Mouse (Mus musculus): ENCODE results near the gene Fn3k. TPM values are rescaled to one million over a fixed set of nuclear protein-coding genes. Genes with fewer than 3 reads are reported as not detected.
A peak's percentile ranks its signal among the peaks of the same experiment; 100 is the strongest.

Gene Fn3k
- polyA plus RNA-seq, 1 experiment from 2014 or later, result 7.4 TPM

- peak within 1 kb of the TSS; percentile 96 for H3K4me2 ChIP-seq
- WGBS, result 2% methylated on average over 28 of the region's 28 CpGs
- ATAC-seq (ENCODE audit: low FRiP score, low read depth), result peak; percentile 100
Observed at GRCm38 (mm10) chr11:121420830-121421552, 13.7 kb upstream of the Fn3k start, which contains the start of gene Fn3krp. TSS of gene Fn3krp (plus strand) at chr11:121421401.

GRCm38 (mm10) chr11:121421553-121422173 lies 13.1 kb upstream of the Fn3k start:
- H3K27ac ChIP-seq (replicated peaks), result peak overlapping the region; percentile 75
- H3K27me3 ChIP-seq, result no peaks in the 10 kb centered on the region
- WGBS, result 2% methylated on average over 28 of the region's 28 CpGs
- peaks cover 13% of the 10 kb centered on the region for H3K4me1 ChIP-seq (replicated peaks)
- ATAC-seq (ENCODE audit: low FRiP score, low read depth), result no peak; the same call in 1 of the 2 replicates
- H3K9ac ChIP-seq, result peak overlapping the region; percentile 77
- H3K4me3 ChIP-seq, result peak overlapping the region; percentile 93
- no peaks in the 10 kb centered on the region for H3K9me3 ChIP-seq
- H3K36me3 ChIP-seq, result no peaks in the 10 kb centered on the region
- peak overlapping the region; percentile 96 for H3K4me2 ChIP-seq

More at GRCm38 (mm10) chr11:121420830-121421552, 13.7 kb upstream of the Fn3k start, which contains the start of gene Fn3krp:
- H3K9me3 ChIP-seq, result no peaks in the 10 kb centered on the region
- H3K9ac ChIP-seq, result peak within 1 kb of the TSS; percentile 77
- no peaks in the 10 kb centered on the region for H3K36me3 ChIP-seq
- H3K4me1 ChIP-seq (replicated peaks), result peaks cover 13% of the 10 kb centered on the region
- H3K27me3 ChIP-seq, result no peaks in the 10 kb centered on the region
- peak within 1 kb of the TSS; percentile 93 for H3K4me3 ChIP-seq
- peak within 1 kb of the TSS; percentile 75 for H3K27ac ChIP-seq (replicated peaks)

- 85% methylated on average over 4 of the region's 4 CpGs for WGBS
- peaks cover 21% of the 10 kb centered on the region for H3K4me1 ChIP-seq (replicated peaks)
- ATAC-seq (ENCODE audit: low FRiP score, low read depth), result no peak
- H3K4me3 ChIP-seq, result no peak overlapping the region
- H3K9ac ChIP-seq, result no peak overlapping the region
- no peak overlapping the region for H3K4me2 ChIP-seq
- H3K9me3 ChIP-seq, result no peaks in the 10 kb centered on the region
- H3K27me3 ChIP-seq, result no peaks in the 10 kb centered on the region
- peaks cover 11% of the 10 kb centered on the region; the same call in 1 of the 2 replicates for H3K36me3 ChIP-seq
- H3K27ac ChIP-seq (replicated peaks), result no peak overlapping the region
Observed at GRCm38 (mm10) chr11:121433397-121433796, 1.3 kb upstream of the Fn3k start.

GRCm38 (mm10) chr11:121437236-121437635 lies 2.5 kb downstream of the Fn3k start:
- no peak for ATAC-seq (ENCODE audit: low FRiP score, low read depth)

GRCm38 (mm10) chr11:121439686-121440292 lies 5.1 kb downstream of the Fn3k start:
- no peaks in the 10 kb centered on the region for H3K27me3 ChIP-seq
- 67% methylated on average over 5 of the region's 5 CpGs for WGBS
- H3K4me1 ChIP-seq (replicated peaks), result peaks cover 10% of the 10 kb centered on the region
- H3K9me3 ChIP-seq, result no peaks in the 10 kb centered on the region
- H3K36me3 ChIP-seq, result no peaks in the 10 kb centered on the region
- ATAC-seq (ENCODE audit: low FRiP score, low read depth), result no peak
- H3K4me3 ChIP-seq, result no peak overlapping the region
- no peak overlapping the region for H3K4me2 ChIP-seq
- no peak overlapping the region for H3K9ac ChIP-seq
- no peak overlapping the region for H3K27ac ChIP-seq (replicated peaks)

More at GRCm38 (mm10) chr11:121437236-121437635, 2.5 kb downstream of the Fn3k start:
- H3K4me2 ChIP-seq, result no peak overlapping the region
- no peak overlapping the region for H3K4me3 ChIP-seq
- H3K27ac ChIP-seq (replicated peaks), result no peak overlapping the region
- WGBS, result 79% methylated on average over 5 of the region's 5 CpGs
- no peaks in the 10 kb centered on the region for H3K27me3 ChIP-seq
- H3K36me3 ChIP-seq, result no peaks in the 10 kb centered on the region
- no peaks in the 10 kb centered on the region for H3K9me3 ChIP-seq
- no peak overlapping the region for H3K9ac ChIP-seq
- H3K4me1 ChIP-seq (replicated peaks), result peaks cover 21% of the 10 kb centered on the region

GRCm38 (mm10) chr11:121441653-121442052 lies 6.9 kb downstream of the Fn3k start:
- Histone ChIP-seq H3K9ac (no peak overlapping the region), H3K27me3 (no peaks in the 10 kb centered on the region), H3K36me3 (no peaks in the 10 kb centered on the region), H3K27ac (replicated peaks) (no peak overlapping the region), H3K4me1 (replicated peaks) (no peaks in the 10 kb centered on the region), H3K9me3 (no peaks in the 10 kb centered on the region), H3K4me3 (no peak overlapping the region), H3K4me2 (no peak overlapping the region)
- ATAC-seq (ENCODE audit: low FRiP score, low read depth), result no peak
- 81% methylated on average over 4 of the region's 4 CpGs for WGBS

- Histone ChIP-seq H3K4me1 (replicated peaks) (no peaks in the 10 kb centered on the region), H3K27ac (replicated peaks) (no peak overlapping the region), H3K9ac (no peak overlapping the region), H3K27me3 (no peaks in the 10 kb centered on the region), H3K4me3 (no peak overlapping the region), H3K9me3 (no peaks in the 10 kb centered on the region), H3K4me2 (no peak overlapping the region), H3K36me3 (no peaks in the 10 kb centered on the region)
- no peak for ATAC-seq (ENCODE audit: low FRiP score, low read depth)
- 58% methylated on average over 2 of the region's 2 CpGs for WGBS
Observed at GRCm38 (mm10) chr11:121442076-121442475, 7.4 kb downstream of the Fn3k start.

GRCm38 (mm10) chr11:121451216-121451726 lies 16.6 kb downstream of the Fn3k start:
- ATAC-seq (ENCODE audit: low FRiP score, low read depth), result no peak
- Histone ChIP-seq H3K9me3 (no peaks in the 10 kb centered on the region), H3K27me3 (no peaks in the 10 kb centered on the region), H3K4me2 (peak overlapping the region; percentile 69), H3K4me1 (replicated peaks) (peaks cover 28% of the 10 kb centered on the region), H3K27ac (replicated peaks) (peak overlapping the region; percentile 84), H3K9ac (peak overlapping the region; percentile 65), H3K36me3 (peaks cover 3% of the 10 kb centered on the region; the same call in 1 of the 2 replicates), H3K4me3 (peak overlapping the region; percentile 71)
- 25% methylated on average over 9 of the region's 9 CpGs for WGBS

- H3K36me3 ChIP-seq, result peaks cover 5% of the 10 kb centered on the region; the same call in 1 of the 2 replicates
- under 1% methylated on average over 58 of the region's 58 CpGs for WGBS
- no peaks in the 10 kb centered on the region for H3K9me3 ChIP-seq
- peaks cover 28% of the 10 kb centered on the region for H3K4me1 ChIP-seq (replicated peaks)
- peak; percentile 95 for ATAC-seq (ENCODE audit: low FRiP score, low read depth)
- peak within 1 kb of the TSS; percentile 65 for H3K9ac ChIP-seq
- peak within 1 kb of the TSS; percentile 69 for H3K4me2 ChIP-seq
- no peaks in the 10 kb centered on the region for H3K27me3 ChIP-seq
- H3K27ac ChIP-seq (replicated peaks), result peak within 1 kb of the TSS; percentile 84
- H3K4me3 ChIP-seq, result peak within 1 kb of the TSS; percentile 71
Observed at GRCm38 (mm10) chr11:121451753-121452635, 17.3 kb downstream of the Fn3k start, which contains the start of gene Tbcd. TSS of gene Tbcd (plus strand) at chr11:121451949.

GRCm38 (mm10) chr11:121457874-121458273 lies 23.2 kb downstream of the Fn3k start:
- Histone ChIP-seq H3K27me3 (no peaks in the 10 kb centered on the region), H3K9ac (no peak overlapping the region), H3K27ac (replicated peaks) (no peak overlapping the region), H3K4me1 (replicated peaks) (peaks cover 17% of the 10 kb centered on the region), H3K4me3 (no peak overlapping the region), H3K9me3 (no peaks in the 10 kb centered on the region), H3K36me3 (peaks cover 52% of the 10 kb centered on the region), H3K4me2 (no peak overlapping the region)
- no peak for ATAC-seq (ENCODE audit: low FRiP score, low read depth)
- 96% methylated on average over 3 of the region's 3 CpGs for WGBS

GRCm38 (mm10) chr11:121467408-121467807 lies 32.7 kb downstream of the Fn3k start:
- peaks cover 46% of the 10 kb centered on the region for H3K36me3 ChIP-seq
- no peaks in the 10 kb centered on the region for H3K27me3 ChIP-seq
- H3K4me2 ChIP-seq, result no peak overlapping the region
- ATAC-seq (ENCODE audit: low FRiP score, low read depth), result no peak
- H3K4me1 ChIP-seq (replicated peaks), result no peaks in the 10 kb centered on the region
- no peak overlapping the region for H3K9ac ChIP-seq
- no peak overlapping the region for H3K4me3 ChIP-seq
- 95% methylated on average over 6 of the region's 6 CpGs for WGBS
- no peaks in the 10 kb centered on the region for H3K9me3 ChIP-seq
- H3K27ac ChIP-seq (replicated peaks), result no peak overlapping the region

Data from hindbrain, embryonic 15.5 days (tissue).